Mouse (Mus musculus) thymus, adult 2 months (tissue): ENCODE measurements around the gene Cmtm1.
"Not testable (repeated sequence)": the region's sequence is repeated elsewhere in the genome, so short reads cannot be mapped to it uniquely, and the experiment has no call there.

Experiments used
- CTCF ChIP-seq: fragments of 200-500 bp; IDR thresholded peaks from 2 replicates; pipeline ENCODE4 v1.5.1; 2012; ENCODE audit warnings: mild to moderate bottlenecking, control low read depth, low read length, moderate library complexity, borderline replicate concordance; ENCODE audit not compliant: control insufficient read depth, poor library complexity, insufficient read depth; ENCODE audit errors: extremely low read depth
- POLR2A ChIP-seq: fragments of 200-500 bp; IDR thresholded peaks from 2 replicates; pipeline ENCODE4 v1.6.1; 2012; ENCODE audit warnings: mild to moderate bottlenecking, low read length, control low read depth, moderate library complexity; ENCODE audit not compliant: control insufficient read depth, poor library complexity, insufficient read depth; ENCODE audit errors: extremely low read depth

DNA sequence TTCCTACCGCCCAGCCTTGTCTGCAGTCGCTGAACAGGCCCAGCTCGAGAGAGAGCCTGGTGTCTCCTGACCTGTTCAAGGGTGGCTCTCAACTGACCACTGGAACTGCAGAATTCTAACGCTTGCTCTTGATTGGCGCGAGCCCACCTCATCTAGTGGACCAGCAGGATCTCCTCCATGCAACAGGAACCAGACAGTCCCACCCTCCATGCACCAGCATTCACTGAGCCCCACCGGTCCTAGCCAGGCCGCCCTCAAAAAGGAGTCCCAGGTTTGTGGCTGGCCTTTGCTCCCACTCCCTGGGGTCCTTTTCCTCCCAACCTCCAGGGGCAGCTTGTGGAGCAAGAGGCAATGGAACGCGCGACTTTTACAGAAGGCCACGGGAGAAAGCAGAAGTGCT lies 16.9 kb downstream of the Cmtm1 start, which contains the start of gene Cmtm2a:
- TF ChIP-seq POLR2A, CTCF: not testable (repeated sequence)
